Mouse (Mus musculus) WW6 (cell line): ENCODE measurements at regions not wholly inside any gene's neighbourhood (a gene's known extent, or its start where the extent isn't known, plus 50 kb on each side); places are given as distances from the start of the nearest gene placed in this dataset.

Experiments
- DNase-seq: peaks from one replicate; pipeline ENCODE4 v3.0.0-alpha.2; 2013; ENCODE audit warnings: low read depth, low spot score

DNA sequence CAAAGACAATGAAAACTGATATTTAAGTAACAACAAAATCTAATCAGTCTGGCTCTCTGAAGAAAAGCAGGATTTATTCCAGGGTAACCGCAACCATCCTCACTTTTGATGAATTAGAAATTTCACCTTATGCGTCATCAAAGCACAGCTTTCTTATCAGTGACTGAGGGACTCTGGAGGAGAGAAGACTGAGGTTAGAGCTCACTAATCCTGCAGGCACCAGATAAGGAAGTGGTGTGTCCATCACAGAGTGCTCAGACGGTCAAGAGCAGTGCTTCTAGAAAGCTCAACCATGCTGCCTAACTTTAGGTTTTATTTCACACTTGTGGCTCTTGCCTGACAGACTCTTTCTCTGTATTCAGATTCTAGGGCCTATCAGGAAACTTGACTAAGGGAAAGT, 1021.2 kb upstream of the Adgrl4 start:
- no peak for DNase-seq

DNA sequence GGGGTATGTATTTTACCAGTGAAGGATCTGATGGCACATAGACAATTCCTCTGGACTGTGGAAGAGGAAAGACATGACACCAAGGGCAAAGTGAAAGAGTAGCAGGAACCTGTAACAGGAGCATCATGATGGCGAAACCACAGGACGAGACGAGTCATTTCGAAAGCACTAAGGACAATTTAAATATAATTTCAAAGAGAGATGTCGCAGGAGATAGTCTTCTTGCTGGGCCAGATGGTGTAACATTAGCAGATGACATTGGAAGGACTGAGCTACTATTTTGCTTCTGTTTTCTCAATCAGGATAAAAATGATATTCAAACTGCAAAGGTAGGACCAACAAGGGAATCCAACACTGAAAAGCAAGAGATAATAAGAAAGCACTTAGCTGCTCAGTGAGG, 1009.7 kb upstream of the Adgrl4 start:
- DNase-seq: no peak

DNA sequence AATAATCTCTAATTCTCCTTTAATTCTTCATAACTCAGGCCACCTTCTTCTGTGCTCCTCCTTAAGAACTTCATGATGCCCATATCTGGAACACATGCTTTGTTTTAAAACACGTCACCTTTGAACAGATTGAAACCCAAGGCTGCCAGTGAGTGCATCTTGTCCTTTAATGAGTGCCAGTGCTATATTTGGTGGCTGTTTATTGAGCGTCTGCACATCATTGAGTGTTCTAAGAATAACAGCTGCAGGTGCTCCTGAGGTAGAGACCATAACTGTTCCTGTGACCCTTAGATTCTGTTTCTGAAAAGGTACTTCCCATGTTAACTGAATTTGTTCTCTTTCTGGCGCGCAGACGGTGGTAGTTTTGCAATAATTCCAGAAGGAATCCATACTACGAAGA, 1006.4 kb upstream of the Adgrl4 start:
- DNase-seq: no peak

DNA sequence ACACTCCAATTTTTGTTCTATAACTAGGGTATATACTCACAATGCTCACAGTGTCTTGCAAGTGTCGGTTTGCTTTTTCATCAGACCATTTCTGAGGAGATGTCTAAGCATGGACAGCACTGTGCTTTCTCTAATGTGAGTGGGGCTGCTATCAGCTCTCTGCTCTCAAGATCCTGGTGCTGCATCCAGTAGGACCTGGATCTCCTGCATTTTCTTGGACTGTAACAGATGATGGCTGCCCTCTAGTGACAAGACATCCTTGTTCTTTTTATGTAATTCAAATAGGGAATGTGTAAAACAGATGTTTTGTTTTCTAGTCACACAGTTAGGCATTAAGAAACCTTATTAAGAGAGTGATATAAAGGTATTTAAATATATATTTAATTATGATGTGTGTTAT, 1002.5 kb upstream of the Adgrl4 start:
- DNase-seq: no peak

DNA sequence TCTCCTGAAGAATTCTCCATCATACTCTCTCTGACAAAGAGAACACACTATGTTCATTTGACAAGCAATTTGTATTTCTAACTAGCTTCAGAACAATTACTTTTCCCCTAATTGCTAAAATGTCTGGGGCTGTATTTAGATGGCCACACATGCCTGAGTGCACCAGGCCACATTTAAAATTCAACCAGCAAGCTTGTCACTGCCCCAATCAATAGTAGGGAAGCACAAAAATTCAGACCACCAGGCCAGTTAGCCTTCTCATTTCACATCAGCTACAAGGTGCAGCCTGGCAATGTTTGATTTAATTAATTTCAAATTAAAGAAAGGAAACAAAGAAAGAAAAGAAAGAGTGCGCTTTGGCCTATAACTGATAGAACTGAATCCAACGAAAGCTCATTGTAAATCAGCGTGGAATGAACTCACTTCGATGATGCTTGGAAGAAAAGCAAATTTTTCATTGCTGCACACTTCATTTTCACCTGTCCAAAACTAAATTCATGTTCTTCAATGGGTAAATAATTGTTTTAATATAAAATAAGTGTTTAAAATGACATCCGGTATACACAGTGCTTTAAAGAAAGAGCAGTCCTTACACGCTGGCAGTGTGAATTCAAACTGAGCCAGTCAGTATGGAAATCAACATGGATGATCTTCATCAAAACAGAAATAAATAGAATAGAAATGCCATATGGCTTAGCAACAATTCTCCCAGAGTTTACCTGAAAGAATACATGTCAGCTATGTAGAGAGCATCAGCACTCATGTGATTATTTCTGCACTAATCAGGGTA, 1001.7 kb upstream of the Adgrl4 start:
- DNase-seq: no peak
